Mouse (Mus musculus) frontal cortex, adult (tissue): ENCODE results near the gene Vmn2r34.
"Not testable (repeated sequence)": the region's sequence is repeated elsewhere in the genome, so short reads cannot be mapped to it uniquely, and the experiment has no call there.

Experiments used
- ATAC-seq: cut with Nextera tagmentation; 2 replicates; pipeline ENCODE4 v1.9.2; 2017; ENCODE audit warnings: mild to moderate bottlenecking, moderate library complexity, mixed read lengths; ENCODE audit not compliant: low TSS enrichment

Gene Vmn2r34

DNA sequence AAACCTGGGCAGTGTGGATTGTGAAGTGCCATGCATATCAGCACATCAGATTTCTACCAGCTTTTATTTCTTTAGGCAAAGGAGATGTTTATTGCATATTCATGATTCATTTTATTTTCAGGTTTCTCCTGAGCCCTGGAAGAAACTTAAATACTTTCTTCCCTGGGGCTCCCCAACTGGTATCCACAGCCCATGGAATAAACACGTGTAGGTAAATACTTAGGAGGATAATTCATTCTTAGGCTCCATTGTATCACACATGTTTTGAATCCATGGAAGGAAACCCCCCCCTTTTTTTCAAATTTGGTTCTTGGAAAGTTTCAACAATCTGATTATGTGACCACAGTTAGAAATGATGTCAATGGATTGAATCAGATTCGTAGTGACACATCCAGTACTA is at the start of gene Vmn2r34:
Vmn2r34 (minus strand) TSS at position 101 of the 400 bp plus-strand sequence.
- not testable (repeated sequence) for ATAC-seq

DNA sequence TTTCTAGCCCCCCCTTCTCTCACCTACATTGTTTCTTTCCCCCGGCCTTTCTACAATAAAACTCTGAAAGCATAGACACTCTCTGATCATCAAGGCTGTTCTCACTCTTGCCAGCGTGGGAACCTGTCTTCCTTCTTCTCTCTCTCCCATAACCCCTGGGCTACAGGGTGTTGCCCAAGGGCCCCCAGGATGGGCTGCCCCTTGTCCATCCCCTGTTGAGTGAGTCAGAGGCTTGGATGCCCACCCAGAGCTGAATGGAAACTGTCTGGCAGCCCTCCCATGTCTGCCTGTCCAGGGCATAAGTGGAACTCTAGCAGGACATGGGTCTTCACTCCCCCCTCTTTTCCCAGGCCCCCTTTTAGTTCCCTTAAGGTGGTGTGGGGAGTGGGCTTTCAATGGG is 15.3 kb downstream of the Vmn2r34 start:
- ATAC-seq = not testable (repeated sequence)
